Mouse (Mus musculus) testis, adult 2 months (tissue): ENCODE results near the gene Ctnnal1.

ENCODE experiments used
- CTCF ChIP-seq: fragments of 200-500 bp; IDR thresholded peaks from 2 replicates; pipeline ENCODE4 v1.5.1; 2012; ENCODE audit warnings: low read depth, mild to moderate bottlenecking, inconsistent platforms, low read length, moderate library complexity; ENCODE audit not compliant: control insufficient read depth, insufficient read depth, insufficient replicate concordance
- POLR2A ChIP-seq: fragments of 200-500 bp; IDR thresholded peaks from 2 replicates; pipeline ENCODE4 v1.6.1; 2012; ENCODE audit warnings: low read depth, mild to moderate bottlenecking, inconsistent platforms, low read length, moderate library complexity; ENCODE audit not compliant: control insufficient read depth

DNA sequence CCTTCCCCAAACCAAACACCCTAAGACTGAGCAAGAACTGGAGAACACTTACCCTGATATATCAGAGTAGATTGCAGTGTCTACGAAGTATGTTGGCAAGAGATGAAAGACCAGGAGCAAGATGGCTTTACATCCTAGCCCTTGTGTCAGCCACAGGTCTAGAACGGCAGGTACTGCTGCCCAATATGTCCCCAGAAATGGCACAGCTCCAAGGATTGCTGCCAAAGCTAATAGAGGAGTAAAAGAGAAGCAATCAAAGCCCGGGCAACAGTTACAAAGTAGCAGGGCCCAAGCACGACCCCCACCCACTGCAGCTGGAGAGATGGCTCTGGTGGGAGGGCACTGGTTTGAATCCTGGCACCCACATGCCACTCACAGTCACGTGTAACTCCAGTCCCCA, 23.5 kb upstream of the Ctnnal1 start:
- TF ChIP-seq CTCF, result no peak
- no peak for TF ChIP-seq POLR2A
